Mouse (Mus musculus): ENCODE data around the gene Gjc2.

The Gjc2 gene

DNA sequence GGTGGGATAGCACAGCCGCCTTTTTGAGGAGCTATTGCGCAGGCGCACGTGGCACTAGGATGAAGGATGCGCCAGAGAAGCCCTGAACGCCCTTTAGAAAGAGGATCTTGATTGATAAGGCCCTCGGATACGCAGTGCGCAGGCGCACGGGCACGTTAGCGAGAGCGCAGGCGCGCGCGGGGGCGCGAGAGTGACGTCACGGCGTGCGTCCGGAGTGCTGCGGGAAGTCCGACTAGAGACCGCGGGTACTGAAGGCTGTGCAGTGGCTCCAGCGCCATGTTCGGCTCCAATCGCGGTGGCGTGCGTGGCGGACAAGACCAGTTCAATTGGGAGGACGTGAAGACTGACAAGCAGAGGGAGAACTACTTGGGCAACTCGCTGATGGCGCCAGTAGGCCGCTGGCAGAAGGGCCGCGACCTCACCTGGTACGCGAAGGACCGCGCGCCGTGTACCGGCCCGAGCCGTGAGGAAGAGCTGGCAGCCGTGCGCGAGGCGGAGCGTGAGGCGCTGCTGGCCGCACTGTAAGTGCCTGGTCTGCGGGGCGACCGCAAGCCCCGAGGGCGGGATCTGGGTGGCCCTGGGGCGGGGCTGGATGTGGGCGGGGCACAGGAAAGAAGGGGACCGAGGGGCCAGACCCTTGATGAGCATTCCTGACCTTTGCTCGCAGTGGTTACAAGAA lies 25.3 kb upstream of the Gjc2 start, which contains the start of gene 2310033P09Rik:
2310033P09Rik (plus strand) TSS at position 169 of the 679 bp plus-strand sequence.
- peak; percentile 92 for DNase-seq (ENCODE audit: low spot score)

DNA sequence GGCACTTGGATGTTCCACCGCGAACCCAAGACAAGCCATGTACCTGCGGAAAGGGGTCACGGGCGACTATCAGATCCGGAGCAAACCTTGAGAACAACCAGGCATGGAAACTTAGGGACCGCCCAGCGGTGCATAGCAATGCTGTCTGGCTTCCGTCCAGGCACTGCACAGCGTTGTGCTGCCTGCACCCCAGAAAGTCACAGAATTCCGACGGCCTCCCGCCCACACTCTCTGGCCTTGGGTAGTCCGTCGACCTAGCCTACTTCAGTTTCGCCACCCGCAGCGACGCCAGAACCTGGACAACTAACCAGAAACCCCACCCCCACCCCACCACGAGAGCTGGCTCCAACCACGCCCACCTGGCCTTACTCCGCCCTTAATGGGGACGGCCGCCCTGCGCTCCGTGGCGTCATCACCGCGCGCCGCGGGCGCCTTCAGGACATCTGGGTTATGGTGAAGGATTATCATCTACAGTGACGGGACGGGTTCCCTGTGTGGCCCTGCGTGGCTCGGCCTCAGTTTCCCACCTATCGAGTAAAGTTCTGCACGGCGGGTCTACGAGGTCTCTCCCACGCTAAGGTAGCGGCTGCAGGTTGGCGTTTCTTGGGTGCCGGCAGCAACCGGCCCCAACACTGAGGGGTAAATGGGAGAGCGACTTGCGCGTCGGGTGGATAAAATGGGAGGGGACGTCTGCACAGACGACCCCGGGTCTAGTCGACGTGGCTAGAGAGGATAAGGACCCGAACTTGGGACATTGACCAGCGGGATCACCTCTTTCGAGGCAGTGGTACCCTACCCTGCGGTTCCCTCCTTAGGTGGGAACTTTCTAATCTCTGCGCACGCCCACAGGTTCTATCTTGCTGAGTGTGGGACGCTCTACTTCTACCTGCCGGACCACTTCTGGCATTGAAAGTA lies 19.3 kb upstream of the Gjc2 start, which contains the start of gene Mrpl55:
Mrpl55 (plus strand) TSS at position 406 of the 915 bp plus-strand sequence.
- DNase-seq (ENCODE audit: low spot score): peak; percentile 93

DNA sequence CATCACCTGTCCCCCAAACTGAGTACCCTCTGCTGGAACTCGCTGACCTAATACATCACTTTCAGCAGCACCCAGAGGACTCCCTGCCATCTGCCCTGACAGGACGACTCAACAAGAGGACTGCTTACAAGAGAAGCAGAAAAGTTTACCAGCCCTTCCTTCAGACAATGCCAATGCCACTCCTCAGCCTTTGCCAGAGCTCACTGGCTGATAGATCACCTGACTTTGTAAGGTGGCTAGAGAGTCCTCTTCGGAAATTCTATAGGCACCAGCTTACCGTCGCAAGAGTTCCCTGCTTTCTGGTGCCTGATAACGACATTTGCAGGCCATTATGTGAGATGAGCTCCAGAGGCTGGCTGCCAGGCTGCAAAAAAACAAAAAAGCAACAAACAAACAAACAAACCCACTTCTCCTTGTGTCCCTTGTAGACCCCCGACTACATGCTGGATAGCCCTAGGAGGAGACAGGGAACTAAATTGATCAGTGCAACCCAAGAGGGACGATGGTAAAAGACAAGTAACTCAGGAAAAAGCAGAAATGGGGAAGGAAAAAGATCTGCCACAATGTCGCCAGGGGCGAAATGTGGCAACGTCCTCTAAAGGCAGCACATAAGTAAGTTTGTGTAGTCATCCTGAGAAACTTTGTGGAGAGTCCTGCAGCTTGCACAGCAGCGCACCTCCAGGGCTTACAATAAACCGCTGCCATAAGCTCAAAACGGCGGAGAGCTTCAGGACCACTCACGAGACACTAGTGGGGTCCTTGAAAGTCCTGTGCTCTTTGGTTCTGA lies 18.4 kb upstream of the Gjc2 start:
- no peak for DNase-seq (ENCODE audit: low spot score)

DNA sequence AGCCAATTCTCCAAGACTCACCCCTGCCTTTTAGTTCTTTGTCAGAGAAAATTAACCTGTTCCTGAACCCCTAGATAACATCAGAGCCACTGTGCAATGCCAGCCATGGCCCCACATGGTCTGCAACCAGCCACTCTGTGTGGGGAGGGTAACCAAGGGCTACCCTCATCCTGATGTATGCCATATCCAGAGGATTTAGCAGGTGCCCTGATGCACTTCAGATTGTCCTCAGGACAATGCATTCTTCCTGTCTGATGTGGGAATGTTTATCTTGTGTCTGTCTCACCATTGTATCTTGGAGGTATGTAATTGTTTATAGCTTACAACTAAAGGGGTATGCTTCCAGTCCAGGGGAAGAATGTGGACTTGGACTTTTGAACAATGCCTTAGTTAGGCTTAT lies 13.2 kb upstream of the Gjc2 start:
- no peak for DNase-seq (ENCODE audit: low spot score)

DNA sequence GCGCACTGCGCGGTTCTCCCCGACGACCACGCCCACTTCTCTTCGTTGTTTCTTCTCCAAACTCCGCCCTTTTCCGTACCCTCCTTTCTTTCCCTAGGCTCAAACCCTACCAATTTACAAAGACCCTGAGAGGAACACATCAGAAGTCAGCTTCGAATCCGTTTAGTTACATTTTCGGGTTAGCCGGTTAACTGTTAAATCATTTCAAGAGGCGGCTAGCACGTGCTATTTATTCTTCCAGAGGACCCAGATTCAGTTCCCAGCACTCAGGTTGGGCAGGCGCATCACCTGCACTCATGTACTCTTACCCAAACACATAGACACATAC lies 9.0 kb upstream of the Gjc2 start, which contains the start of gene Guk1:
Guk1 (minus strand) TSS at position 154 of the 328 bp plus-strand sequence.
- no peak for DNase-seq (ENCODE audit: low spot score)

DNA sequence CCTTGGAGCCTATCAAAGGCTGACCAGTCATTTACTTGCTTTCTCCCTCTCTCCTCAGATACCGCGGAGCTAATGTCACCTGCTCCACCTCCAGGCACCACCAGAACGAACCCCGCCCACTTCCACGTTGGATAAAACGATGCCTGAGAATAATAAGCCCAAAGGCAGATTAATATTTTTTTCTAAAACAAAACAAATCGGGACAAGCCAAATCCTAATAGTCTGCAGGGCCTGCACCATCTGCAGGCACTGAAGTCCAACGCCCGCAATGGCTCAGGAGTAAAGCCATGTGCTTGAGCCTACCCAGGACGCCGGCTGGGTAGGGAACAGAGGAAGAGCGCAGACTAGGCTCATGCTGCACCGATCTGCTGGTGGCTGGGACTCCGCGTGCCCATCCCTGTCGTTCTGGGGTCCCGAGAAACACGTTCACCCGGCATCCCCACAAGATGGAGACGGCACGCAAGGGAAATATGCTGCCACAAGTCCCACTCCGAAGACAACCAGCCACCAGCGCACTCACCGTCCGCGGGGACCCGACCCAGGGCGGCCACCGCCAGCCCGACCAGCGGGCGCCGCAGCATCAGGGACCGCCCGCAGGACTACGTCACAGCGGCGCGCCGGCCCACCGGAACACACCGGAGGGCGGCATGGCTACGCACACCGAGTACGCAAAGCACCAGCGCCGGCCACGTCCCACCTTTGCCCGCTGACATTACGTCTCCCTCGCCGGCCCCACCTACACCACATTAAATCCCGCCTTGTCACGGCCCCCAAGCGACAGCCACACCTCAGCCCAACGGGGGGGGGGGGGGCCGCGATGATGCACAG lies 8.4 kb upstream of the Gjc2 start:
- peak; percentile 93 for DNase-seq (ENCODE audit: low spot score)

DNA sequence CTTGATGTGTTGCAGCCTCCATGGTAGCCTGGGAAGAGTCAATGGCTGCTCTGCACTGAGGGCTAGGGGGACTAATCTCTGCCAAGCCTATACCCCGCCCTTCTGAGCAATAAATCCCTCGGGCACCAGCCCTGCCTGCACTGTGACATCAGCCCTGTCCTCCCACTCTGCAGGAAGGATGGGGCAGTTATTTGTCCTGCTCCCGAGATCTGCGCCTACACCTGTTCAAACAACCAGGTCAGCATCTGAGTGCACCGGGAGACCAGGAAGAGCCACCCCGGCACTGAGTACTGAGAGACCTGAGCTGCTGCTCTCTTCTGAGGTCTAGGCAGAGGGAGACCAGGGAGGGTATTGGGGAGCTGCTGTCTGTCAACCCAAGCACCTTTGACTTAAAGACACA lies 4.7 kb upstream of the Gjc2 start:
- DNase-seq (ENCODE audit: low spot score): no peak

DNA sequence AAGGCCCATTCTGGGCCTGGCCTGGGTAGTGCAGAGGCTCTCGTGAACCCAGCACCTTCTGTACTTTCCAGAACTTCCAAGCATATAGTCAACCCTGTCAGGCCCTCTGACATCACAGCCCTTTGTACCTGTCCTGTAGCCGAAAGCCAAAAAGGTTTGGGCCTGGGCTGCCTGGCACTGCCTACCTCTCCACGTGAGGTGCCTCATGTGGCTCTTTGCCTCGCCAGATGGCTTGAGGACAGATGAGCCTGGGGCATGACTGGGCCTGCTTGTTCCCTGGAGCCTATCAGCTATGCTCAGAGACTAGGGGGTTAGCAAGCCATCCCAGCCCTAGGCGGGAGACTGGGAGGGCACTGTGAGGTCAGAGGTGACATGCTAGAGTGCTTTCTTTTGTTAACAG lies 2.5 kb upstream of the Gjc2 start:
- DNase-seq (ENCODE audit: low spot score): no peak

DNA sequence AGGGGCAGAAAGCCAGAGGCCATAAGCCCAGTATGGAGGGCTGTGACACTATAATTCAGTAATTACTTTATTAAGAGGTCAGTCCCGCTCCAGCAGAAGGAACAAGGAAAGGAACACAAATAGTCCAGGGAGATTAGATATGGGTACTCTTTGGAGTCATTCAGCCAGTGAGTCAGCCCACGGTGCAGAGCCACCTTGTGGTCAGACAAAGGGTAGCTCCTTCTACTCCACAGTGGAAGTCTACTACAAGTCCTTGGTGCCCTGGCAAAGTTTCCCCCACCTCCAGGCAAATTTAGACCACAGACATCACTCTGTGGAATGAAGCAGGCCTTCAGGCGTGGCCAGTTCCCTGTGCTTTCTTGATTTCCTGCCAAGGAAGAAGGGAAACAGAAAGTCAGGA lies 808 bp upstream of the Gjc2 start:
- DNase-seq (ENCODE audit: low spot score): no peak

DNA sequence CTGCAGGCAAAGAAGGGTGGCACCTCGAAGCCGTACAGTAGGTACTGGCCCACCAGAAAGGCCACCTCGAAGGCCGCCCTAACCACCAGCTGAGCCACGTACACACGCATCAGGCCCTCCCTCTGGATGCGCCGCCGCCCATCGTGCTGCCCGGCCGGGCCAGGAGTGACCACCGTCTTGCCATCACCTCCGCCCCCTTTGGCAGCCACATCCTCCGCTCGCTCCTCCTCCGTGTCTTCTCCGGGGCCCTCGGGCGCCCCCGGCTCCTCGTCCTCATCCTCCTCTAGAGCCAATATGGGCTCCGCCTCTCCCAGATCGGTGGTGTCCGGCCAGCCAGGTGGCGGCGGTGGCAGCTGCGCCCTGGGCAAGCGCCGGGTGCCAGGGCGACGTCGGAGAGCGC lies 6.1 kb downstream of the Gjc2 start:
- DNase-seq (ENCODE audit: low spot score): no peak

DNA sequence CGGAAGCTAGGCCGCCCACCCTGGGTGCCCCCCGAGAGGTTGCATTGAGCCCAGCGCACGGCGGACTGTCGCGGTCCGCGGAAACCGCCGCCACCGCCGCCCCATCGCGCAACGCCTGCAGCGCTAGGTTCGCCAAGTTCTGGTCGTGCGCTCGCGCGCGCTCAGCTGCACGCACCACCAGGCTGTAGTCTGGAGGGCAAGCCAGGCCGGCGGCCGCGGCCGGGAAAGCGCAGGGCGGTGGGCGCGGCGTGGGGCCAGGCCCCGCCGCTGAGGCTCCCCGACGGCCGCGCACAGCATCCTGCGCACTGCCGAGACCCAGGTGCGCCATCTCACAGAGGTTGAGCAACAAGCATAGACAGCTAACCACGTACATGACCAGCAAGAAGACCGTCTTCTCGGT lies 6.5 kb downstream of the Gjc2 start:
- no peak for DNase-seq (ENCODE audit: low spot score)

DNA sequence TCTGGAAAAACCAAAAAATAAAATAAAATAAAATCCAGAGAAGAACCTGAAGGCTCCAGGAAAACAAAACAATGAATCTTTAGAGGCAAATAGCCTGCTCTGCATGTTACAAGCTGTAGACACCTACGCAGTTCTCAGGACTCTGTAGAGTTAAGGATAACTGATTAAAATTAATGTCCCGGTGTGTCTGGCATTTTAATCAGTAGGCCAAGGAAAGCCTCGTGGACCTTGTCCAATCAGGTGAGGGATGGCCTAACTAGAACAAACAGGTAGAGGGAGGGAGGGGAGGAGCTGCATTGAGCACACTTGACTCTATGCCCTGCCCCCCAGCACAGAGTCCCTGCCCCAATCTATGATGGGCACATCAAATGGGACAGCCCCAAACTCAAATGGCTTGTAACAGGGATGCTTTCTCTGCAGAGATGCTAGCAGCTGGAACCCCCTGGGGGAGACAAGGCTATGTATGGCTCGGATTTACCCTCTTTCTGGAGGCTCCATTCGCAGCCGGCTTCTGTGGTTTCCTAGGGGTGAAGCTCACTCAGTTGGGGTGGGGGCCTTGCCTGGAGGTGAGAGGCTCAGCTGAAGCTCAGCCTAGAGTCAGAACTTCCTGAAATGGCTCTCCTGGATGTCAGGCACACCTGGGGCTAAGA lies 8.7 kb downstream of the Gjc2 start:
- no peak for DNase-seq (ENCODE audit: low spot score)

DNA sequence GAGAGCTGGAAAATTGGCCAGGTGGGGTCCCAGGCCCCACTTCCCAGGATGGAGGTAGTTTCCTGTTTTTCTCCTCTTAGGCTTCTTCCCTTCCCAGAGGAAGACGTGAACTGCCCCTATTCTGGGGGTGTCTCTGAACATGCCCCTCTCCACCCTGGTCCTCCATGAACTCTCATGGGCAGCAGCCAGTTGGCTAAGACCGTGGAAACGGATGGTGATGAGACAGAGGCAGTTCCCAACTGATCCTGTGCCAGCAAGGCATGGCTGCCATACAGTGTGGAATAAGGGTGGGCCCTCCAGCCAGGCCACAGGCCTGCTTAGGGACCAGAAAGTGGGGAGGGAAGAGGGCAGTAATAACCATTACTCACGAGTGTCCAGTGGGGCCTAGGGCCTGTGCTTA lies 12.5 kb downstream of the Gjc2 start:
- DNase-seq (ENCODE audit: low spot score): no peak

DNA sequence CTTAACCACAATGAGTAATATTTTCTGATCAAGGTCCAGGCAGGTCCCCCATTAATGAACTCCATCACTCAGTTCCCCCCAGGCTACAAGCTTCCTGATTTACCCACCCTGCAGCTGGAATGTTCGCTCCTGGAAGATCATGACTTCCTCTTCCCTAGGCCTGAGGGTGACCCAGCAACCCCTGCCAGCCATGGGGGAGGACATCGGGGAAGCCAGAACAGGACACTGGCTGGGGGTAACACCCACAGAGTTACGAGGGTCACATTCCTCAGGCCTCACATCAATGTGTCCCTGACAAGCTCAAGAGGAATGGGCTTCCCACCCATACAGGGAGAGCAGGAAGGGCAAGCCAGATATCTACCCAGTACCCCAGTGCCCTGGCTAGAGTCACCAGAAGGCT lies 13.2 kb downstream of the Gjc2 start:
- DNase-seq (ENCODE audit: low spot score): no peak

DNA sequence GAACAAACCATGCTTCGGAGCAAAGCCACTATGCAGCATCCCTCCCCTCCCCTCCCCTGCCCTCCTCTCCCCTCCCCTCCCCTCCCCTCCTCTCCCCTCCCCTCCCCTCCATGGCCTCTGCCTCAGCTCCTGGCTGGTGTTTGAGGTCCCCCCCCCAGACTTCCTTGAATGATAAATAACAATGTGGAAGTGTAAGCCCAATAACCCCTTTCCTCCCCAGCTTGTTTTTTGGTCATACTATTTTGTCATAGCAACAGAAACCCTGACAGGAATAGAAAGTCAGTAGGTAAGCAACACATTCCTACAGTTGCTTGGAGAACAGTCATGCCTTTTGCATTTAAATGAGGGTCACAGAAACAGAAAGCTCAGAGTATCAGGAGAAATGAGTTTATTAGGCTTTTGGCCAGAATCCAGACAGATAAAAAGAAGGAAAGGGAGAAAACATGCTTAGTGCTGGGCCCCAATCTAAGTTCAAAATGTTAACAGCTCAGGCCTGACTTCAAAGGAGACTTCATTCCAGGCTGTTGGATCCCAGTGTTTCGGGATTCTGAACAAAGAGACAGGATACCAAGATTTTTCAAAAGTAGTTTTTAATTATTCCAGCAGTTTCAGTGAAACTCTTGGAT lies 17.3 kb downstream of the Gjc2 start:
- DNase-seq (ENCODE audit: low spot score): no peak

DNA sequence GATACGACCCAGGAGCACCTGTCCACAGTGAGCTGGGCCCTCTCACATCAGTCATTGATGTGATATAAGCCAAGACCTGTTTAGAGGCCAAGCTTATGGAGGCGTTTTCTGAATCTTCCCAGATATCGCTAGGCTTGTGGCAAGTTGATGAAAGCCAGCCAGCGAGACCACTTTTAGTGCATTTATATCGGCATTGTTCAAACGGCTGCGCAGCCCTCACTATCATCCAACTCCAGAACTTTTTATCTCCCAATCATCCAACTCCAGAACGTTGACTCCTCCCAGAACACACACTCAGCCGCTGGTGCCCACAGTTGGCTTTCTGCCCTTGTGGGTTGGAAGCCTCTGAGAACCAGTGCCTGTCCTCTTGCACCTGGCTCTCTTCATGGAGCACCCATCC lies 18.6 kb downstream of the Gjc2 start:
- DNase-seq (ENCODE audit: low spot score): no peak

DNA sequence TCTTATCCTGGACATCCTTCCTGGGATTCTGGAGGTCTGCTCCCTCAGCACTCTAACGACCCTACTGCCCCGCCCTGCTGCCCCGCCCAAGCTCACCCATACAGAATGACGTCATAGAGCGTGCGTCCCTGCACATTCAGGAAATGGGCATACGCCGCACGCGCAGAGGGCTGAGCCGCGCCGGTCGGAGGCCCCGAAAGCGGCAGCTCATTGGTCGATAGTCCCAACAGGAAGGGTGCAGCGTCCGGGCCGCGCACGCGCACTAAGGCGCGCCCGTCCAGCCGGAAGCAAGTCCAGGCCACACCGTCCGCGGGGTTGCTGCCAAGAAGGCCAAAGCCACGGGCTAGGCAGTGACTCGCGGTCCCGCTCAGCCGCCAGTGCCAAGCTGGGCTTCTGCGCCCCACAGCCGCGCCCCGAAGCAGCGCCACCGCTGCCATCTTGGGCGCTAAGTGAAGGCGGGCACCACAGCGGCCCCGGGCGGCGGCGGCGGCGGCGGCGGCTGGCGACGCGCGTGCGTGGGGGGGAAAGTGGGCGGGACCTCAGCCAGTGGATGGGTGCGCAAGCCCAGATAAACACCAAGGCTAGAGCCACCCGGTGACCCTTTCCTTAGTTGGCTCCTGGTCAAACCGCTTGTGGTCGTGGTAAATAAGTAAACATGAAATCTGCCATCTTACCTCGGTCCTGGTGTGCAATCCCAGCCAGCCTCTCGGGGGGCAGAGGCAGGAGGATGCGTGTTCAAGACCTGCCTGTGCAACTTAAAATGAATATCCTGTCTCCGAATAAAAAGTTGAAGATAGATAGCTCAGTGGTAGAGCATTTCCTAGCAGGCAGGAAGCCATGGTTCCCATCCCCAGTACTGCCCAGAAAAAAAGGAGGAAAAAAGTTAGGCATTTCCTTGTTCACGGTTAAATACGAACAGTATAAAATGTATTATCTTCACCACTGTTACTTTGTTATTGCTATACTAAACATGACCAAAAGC lies 19.5 kb downstream of the Gjc2 start, which contains the start of gene Iba57:
Iba57 (minus strand) TSS at position 485 of the 982 bp plus-strand sequence.
- DNase-seq (ENCODE audit: low spot score): peak; percentile 98

DNA sequence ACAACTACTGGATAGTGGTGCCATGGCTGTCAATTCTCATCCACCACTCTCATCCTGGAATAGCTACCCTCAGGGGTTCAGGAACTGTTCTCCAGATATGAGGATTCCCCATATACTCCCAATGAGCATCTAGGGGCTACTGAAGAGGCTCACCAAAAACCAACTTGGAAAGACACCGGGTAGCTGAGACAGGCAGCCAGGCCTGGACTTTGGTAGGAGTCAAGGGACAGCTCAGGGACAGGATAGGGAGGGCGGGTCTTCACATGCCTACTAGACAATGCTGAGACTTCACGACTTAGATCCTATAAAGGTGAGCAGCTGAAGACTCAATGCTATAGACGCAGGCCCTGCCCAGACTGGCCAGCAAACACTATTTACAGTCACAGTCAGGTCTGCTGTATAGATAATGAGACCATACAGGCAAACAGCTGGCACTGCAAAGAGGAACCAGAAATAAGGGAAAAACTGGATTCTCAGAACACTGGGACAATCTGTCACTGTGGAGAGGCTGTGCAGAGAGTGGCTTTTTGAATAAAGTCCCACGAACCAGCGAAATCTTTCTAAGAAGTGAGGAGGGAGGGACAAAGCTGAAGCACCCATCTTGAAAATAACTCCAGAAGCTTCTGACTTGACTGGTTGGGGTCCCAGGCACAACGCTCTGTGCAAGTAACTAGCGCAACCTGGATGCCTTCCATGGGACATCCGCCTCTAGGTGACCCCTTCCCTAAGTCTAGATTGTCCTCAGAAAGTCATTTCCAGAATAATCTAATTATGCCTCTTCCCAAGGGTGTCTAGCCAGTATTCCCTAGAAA lies 20.4 kb downstream of the Gjc2 start:
- DNase-seq (ENCODE audit: low spot score): no peak
